Mouse (Mus musculus): ENCODE measurements around the gene Gm10135.
"Not testable (repeated sequence)": the region's sequence is repeated elsewhere in the genome, so short reads cannot be mapped to it uniquely, and the experiment has no call there.

Gene Gm10135

GRCm38 (mm10) chr5:72965706-72966105 lies 8.8 kb downstream of the Gm10135 start:
- no peak for DNase-seq (ENCODE audit: low spot score in 2 of 2)

GRCm38 (mm10) chr5:72960096-72960495 lies 14.4 kb downstream of the Gm10135 start:
- no peak for DNase-seq (ENCODE audit: low spot score in 2 of 2)

GRCm38 (mm10) chr5:72957281-72957680 lies 17.2 kb downstream of the Gm10135 start:
- DNase-seq (ENCODE audit: low spot score in 2 of 2): no peak

GRCm38 (mm10) chr5:72953996-72954604 lies 20.4 kb downstream of the Gm10135 start:
- DNase-seq (ENCODE audit: low spot score in 2 of 2): no peak

- DNase-seq (ENCODE audit: low spot score in 2 of 2): no peak
Measured at GRCm38 (mm10) chr5:72950252-72950651, 24.2 kb downstream of the Gm10135 start.

GRCm38 (mm10) chr5:72948136-72948535 lies 26.4 kb downstream of the Gm10135 start:
- DNase-seq (ENCODE audit: low spot score in 2 of 2): no peak

- DNase-seq (ENCODE audit: low spot score in 2 of 2): no peak
Measured at GRCm38 (mm10) chr5:72940906-72941432, 33.5 kb downstream of the Gm10135 start.

- no peak for DNase-seq (ENCODE audit: low spot score in 2 of 2)
Measured at GRCm38 (mm10) chr5:72939311-72939710, 35.2 kb downstream of the Gm10135 start.

GRCm38 (mm10) chr5:72938421-72938820 lies 36.1 kb downstream of the Gm10135 start:
- DNase-seq (ENCODE audit: low spot score in 2 of 2): not testable (repeated sequence)

- no peak for DNase-seq (ENCODE audit: low spot score in 2 of 2)
Measured at GRCm38 (mm10) chr5:72933026-72933675, 41.4 kb downstream of the Gm10135 start.

- DNase-seq (ENCODE audit: low spot score in 2 of 2): no peak
Measured at GRCm38 (mm10) chr5:72927074-72927473, 47.4 kb downstream of the Gm10135 start.

- DNase-seq (ENCODE audit: low spot score in 2 of 2): no peak
Measured at GRCm38 (mm10) chr5:72922796-72923195, 51.7 kb downstream of the Gm10135 start.

- no peak for DNase-seq (ENCODE audit: low spot score in 2 of 2)
Measured at GRCm38 (mm10) chr5:72921171-72921570, 53.3 kb downstream of the Gm10135 start.

- DNase-seq (ENCODE audit: low spot score in 2 of 2): no peak
Measured at GRCm38 (mm10) chr5:72920416-72920815, 54.1 kb downstream of the Gm10135 start.

GRCm38 (mm10) chr5:72916851-72917250 lies 57.7 kb downstream of the Gm10135 start:
- no peak for DNase-seq (ENCODE audit: low spot score in 2 of 2)

GRCm38 (mm10) chr5:72916048-72916447 lies 58.5 kb downstream of the Gm10135 start:
- no peak for DNase-seq (ENCODE audit: low spot score in 2 of 2)
